Mouse (Mus musculus) Patski (cell line): ENCODE data around the gene Ube2j2. TPM values are rescaled to one million over a fixed set of nuclear protein-coding genes. Genes with fewer than 3 reads are reported as not detected.

Experiments used
- ATAC-seq: fragments of 100-300 bp; one replicate; pipeline ENCODE4 v1.8.0; 2021
- CTCF ChIA-PET: fragments of 350-600 bp; sonication (Branson Sonifier 250); formaldehyde crosslinking; loops from one replicate; lab custom pipeline; 2022; ENCODE audit warnings: inconsistent platforms; lab: Charles Lee
- POLR2A ChIA-PET: fragments of 350-600 bp; sonication (Branson Sonifier 250); formaldehyde crosslinking; loops from one replicate; lab custom pipeline; 2022; ENCODE audit warnings: antibody characterized with exemption, inconsistent platforms; lab: Charles Lee
- DNase-seq: peaks from one replicate; pipeline ENCODE4 v3.0.0-alpha.2; 2011; ENCODE audit warnings: low read depth, low spot score
- H3K27me3 ChIP-seq: fragments of 371-371 bp; one replicate; pipeline ENCODE4 v1.5.1; 2021
- CTCF ChIP-seq: fragments of 100-300 bp; IDR thresholded peaks from one replicate; pipeline ENCODE4 v1.5.1; 2021
- in situ Hi-C: fragments of 300-500 bp; cut with MboI; formaldehyde crosslinking; loops from 3 replicates; pipeline ENCODE4 v1.11.1; 2018; ENCODE audit warnings: low pct_unique_long_range_greater_than_20kb, mixed read lengths
- polyA plus RNA-seq: library from polyadenylated mRNA; unstranded; gene quantifications from one replicate; pipeline ENCODE4 v1.2.3, GENCODE M21; 2021

Gene Ube2j2
- polyA plus RNA-seq, 1 experiment from 2014 or later: 60.1 TPM

DNA sequence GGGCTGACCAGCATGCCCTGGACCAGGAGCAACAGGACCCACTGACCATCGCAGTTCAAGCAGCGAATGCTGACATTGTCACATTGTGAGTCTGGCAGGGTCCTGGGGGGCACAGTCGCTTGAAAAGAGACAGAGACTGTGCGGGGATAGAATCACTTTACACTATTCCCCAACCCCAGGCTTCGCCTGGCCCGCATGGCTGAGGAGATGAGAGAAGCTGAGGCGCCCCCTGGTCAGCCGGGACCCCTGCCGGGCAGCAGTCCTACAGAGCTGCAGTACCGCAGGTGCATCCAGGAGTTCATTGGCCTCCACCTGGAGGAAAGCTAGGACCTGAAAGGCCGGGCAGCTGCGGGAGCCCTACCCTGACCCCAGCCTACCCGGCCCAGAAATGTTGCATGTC, 38.0 kb upstream of the Ube2j2 start:
- in situ Hi-C loops: loop anchor here (5.0 kb wide), 1 partner anchor 37 kb away; the partner anchor contains the start of gene Ube2j2
- ChIA-PET CTCF (no interaction called here), POLR2A (no interaction called here)
- ATAC-seq (no peak), DNase-seq (no peak)
- TF ChIP-seq CTCF: no peak
- H3K27me3 ChIP-seq: no peaks in the 10 kb centered on the region

DNA sequence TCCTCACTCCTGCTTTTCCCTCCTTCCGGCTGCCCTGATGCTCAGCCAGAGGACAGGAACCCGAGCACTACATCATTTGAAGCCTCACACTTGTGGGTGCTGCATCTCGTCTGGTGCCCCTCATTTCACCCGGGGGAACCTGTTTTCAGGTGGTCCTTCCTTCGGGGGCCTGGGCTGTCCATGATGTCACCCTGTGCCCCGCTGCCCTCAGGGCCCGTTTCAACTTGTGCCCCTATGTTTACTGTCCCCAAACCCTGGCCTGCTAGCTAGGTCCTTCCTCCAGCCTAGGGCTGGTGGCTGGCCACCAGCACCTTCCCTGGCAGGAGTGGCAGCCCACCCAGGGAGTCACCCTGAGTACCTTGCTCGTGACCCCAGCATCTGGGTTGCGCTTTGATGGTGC, 37.5 kb upstream of the Ube2j2 start:
- ATAC-seq (no peak), DNase-seq (no peak)
- H3K27me3 ChIP-seq: no peaks in the 10 kb centered on the region
- CTCF ChIA-PET: no interaction called here
- in situ Hi-C loops: loop anchor here (5.0 kb wide), 1 partner anchor 36 kb away; the partner anchor contains the start of gene Ube2j2
- TF ChIP-seq CTCF: no peak
- POLR2A ChIA-PET: no interaction called here

DNA sequence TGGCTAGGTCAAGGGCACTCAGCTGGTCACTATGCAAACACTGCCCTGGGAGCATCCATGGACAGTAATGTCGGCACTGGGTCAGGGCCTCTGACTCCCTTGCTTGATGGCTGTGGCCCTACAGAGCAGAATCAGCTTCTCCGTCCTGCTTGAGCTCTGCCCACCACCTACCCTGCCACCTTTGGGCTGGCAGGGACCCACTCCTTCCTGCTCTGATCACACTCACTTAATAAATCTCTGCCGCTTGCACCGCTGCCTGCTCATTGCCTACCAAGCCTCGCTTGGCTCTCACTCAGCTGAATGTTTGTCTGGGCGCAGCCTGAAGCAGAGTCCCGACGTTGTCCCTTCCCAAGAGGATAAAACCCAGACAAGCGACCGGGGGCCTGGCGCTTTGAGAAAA, 36.6 kb upstream of the Ube2j2 start:
- ChIA-PET CTCF (no interaction called here), POLR2A (no interaction called here)
- ATAC-seq (no peak), DNase-seq (no peak)
- no peak for TF ChIP-seq CTCF
- H3K27me3 ChIP-seq: no peaks in the 10 kb centered on the region
- in situ Hi-C loops: loop anchor here (5.0 kb wide), 1 partner anchor 35 kb away; the partner anchor contains the start of gene Ube2j2

DNA sequence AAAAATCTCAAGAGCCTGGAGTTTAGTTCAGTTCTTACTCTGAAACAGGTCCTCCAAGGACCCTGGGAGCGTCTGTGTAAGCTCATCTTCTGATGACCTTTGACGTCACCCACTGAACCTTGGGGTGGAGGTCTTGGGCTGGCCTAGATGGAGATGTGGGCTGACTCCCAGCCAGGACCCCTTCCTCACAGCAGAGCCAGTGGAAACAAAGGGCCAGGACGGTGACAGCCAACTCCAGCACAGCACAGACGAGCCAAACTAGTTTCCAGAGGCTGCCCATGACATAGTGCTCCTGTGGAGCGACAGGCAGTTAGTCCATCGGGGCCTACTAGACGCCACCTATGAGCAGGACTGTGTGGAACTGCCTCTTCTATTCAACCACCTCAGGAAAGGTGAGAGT, 35.4 kb upstream of the Ube2j2 start:
- ATAC-seq (no peak), DNase-seq (no peak)
- no peaks in the 10 kb centered on the region for H3K27me3 ChIP-seq
- ChIA-PET CTCF (interaction anchor here (1.3 kb wide), 1 partner anchor 40 kb away, joined by 4 read pairs; no protein-coding TSS in a partner anchor), POLR2A (no interaction called here)
- TF ChIP-seq CTCF: no peak
- in situ Hi-C loops: loop anchor here (5.0 kb wide), 1 partner anchor 34 kb away; the partner anchor contains the start of gene Ube2j2

DNA sequence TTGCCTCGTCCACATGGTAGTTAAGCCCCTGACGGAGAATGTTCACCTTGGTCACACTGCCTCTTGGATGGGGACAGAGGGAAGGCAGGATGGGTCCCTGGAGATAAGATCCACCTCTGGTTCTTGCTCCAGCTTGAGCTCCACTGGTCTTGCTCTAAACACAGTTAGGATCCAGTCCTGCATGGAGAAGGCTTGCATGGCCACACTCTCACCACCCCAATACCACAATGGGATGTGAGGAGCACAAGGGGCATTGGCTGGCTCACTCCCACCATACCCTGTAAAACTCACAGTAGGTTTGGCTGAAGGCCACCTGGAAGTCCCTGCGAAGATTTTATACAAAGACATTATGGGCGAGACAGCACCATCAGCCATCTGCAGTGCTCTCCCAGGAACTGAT, 34.9 kb upstream of the Ube2j2 start:
- no peaks in the 10 kb centered on the region for H3K27me3 ChIP-seq
- ATAC-seq: no peak
- POLR2A ChIA-PET: no interaction called here
- in situ Hi-C loops: loop anchor here (5.0 kb wide), 1 partner anchor 34 kb away; the partner anchor contains the start of gene Ube2j2
- no peak for DNase-seq
- CTCF ChIA-PET: interaction anchor here (1.3 kb wide), 1 partner anchor 39 kb away, joined by 4 read pairs; no protein-coding TSS in a partner anchor
- TF ChIP-seq CTCF: no peak

DNA sequence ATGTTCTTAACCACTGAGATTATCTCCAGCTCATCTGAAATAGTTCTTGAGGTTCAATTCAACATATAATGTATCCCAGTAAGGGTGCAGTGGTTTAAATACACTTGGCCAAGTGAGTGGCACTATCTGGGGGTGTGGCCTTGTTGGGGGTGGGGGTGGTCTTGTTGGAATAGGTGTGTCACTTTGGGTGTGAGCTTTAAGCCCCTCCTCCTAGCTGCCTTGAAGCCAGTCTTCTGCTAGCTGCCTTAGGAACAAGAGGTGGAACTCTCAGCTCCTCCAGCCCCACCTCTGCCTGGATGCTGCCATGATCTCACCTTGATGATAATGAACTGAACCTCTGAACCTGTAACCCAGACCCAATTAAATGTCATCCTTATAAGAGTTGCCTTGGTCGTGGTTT, 11.6 kb upstream of the Ube2j2 start:
- ChIA-PET CTCF (interaction anchor here (1.1 kb wide), 1 partner anchor 193 kb away, joined by 3 read pairs; no protein-coding TSS in a partner anchor), POLR2A (no interaction called here)

DNA sequence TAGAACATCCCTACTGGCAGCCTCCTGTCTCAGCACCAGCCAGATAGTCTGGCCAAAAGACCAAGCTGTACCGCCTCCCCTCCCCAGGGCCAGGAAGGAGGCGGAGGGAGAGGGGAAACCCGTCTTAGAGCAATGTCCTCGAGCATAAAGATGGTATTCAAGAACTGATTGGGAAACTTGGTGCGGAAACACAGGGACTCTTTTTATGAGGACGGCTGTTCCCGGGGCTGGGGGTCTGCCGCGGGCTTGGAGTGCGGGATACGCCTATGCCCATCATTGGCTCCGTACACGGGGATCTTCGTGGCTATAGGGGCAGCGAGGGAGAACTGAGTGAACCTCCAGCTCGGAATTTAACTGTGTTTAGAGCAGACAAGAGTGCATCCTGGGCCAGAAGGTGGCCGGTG, 580 bp upstream of the Ube2j2 start:
- CTCF ChIA-PET: no interaction called here
- POLR2A ChIA-PET: interaction anchor here (1.2 kb wide), 1 partner anchor 48 kb away, joined by 6 read pairs; no protein-coding TSS in a partner anchor
- DNase-seq: no peak
- no peaks in the 10 kb centered on the region for H3K27me3 ChIP-seq
- in situ Hi-C loops: loop anchor here (5.0 kb wide), 1 partner anchor 36 kb away; no protein-coding TSS in a partner anchor
- TF ChIP-seq CTCF: no peak
- no peak for ATAC-seq

More for the DNA sequence above, 11.6 kb upstream of the Ube2j2 start:
- TF ChIP-seq CTCF: no peak
- DNase-seq (no peak), ATAC-seq (no peak)
- in situ Hi-C loops: no loop called here
- no peaks in the 10 kb centered on the region for H3K27me3 ChIP-seq

DNA sequence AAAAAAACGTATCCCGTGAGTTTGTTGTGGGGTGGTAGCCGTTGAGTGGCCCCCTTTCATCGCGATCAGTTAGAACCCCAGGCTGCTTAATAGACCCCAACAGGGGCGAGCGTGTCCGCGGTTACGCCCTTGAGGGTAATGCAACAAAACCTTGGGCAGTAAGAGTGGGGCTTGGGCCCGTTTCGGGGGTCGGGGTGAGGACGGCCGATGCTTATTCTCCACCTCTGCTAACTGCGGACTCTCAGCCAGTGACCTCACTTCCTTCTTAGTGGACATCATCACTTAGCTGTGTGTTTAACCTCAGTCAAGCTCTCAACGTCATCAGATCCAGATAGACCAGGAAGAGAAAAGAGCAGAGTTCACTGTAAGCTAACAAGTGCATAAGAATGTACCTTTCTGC, 640 bp downstream of the Ube2j2 start:
- ATAC-seq: no peak
- in situ Hi-C loops: loop anchor here (5.0 kb wide), 1 partner anchor 37 kb away; no protein-coding TSS in a partner anchor
- CTCF ChIA-PET: no interaction called here
- no peak for TF ChIP-seq CTCF
- POLR2A ChIA-PET: interaction anchor here (0.7 kb wide), 1 partner anchor 11 kb away, joined by 3 read pairs; no protein-coding TSS in a partner anchor
- no peak for DNase-seq
- no peaks in the 10 kb centered on the region for H3K27me3 ChIP-seq

DNA sequence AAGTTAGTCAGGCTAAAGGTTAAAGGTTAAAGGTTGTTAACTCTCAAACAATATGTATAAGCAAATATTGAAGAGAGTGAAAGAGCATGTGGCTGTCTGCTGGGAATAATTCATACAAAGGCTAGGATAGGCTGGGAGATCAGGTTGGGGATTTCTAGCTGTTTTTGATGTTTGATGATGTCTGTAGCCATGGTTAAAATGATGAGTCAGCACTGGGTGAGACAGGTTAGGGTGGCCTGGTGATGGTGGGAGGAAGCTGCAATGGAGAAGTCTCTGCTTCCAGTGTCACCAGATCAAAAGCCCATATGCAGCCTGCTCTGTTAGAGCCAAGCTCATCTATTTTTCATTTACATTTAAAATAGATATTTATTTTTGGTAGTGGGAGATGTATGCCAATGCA, 3.5 kb downstream of the Ube2j2 start:
- DNase-seq (no peak), ATAC-seq (no peak)
- H3K27me3 ChIP-seq: no peaks in the 10 kb centered on the region
- no peak for TF ChIP-seq CTCF
- in situ Hi-C loops: no loop called here
- POLR2A ChIA-PET: no interaction called here
- CTCF ChIA-PET: interaction anchor here (1.3 kb wide), 1 partner anchor 39 kb away, joined by 4 read pairs; no protein-coding TSS in a partner anchor

DNA sequence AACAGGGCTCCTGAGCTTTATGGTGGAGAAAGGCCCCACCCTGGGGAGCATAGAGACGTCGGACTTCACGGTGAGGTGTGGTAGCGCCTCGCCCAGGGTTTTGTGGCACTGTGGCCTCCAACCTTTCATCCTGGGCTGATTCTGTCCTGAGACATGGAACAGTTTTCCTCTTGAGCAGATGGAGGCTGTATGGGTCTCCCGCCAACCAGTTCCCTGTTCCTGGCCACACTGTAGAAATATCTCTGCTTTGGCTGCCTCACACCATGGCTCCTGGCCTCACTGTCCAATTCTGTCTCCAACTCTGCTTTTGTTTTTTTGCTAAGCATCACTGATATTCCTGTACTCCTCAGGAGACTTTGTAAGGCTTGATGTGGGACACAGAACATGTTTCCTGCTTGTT, 11.9 kb downstream of the Ube2j2 start:
- TF ChIP-seq CTCF: no peak

DNA sequence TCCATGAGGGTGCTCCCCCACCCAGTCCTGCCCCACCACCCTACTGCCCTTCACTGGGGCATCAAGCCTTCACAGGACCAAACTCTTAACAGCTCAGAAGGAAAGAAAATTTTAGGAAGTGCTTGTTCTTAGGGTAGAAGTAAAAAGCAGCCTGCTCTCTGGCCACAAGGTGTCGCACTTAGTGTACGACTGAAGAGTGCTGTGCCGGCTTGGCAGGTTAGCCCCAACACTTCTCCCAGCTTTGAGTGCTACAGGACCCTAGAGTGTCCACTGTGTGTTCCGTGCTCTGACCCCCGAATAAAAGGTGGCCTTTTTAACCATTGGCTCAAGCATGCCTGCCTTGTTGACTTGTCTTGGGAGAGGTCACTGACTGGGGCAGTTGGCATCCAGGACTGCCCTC, 15.6 kb downstream of the Ube2j2 start:
- CTCF ChIA-PET: interaction anchor here (0.6 to 1.9 kb wide), 10 partner anchors 9 to 236 kb away, joined by 3 to 9 read pairs (median 3); no protein-coding TSS in a partner anchor

More for the DNA sequence above, 11.9 kb downstream of the Ube2j2 start:
- ATAC-seq (no peak), DNase-seq (no peak)
- in situ Hi-C loops: no loop called here
- ChIA-PET CTCF (no interaction called here), POLR2A (interaction anchor here (0.6 to 0.7 kb wide), 2 partner anchors 11 to 153 kb away, joined by 3 read pairs; no protein-coding TSS in a partner anchor)
- no peaks in the 10 kb centered on the region for H3K27me3 ChIP-seq

More for the DNA sequence above, 15.6 kb downstream of the Ube2j2 start:
- POLR2A ChIA-PET: no interaction called here
- in situ Hi-C loops: no loop called here
- no peak for ATAC-seq
- no peak for DNase-seq
- no peak for TF ChIP-seq CTCF
- H3K27me3 ChIP-seq: no peaks in the 10 kb centered on the region
